Mouse (Mus musculus): ENCODE data around the gene Gm20388.
A peak's percentile ranks its signal among the peaks of the same experiment; 100 is the strongest.

Gene Gm20388

DNA sequence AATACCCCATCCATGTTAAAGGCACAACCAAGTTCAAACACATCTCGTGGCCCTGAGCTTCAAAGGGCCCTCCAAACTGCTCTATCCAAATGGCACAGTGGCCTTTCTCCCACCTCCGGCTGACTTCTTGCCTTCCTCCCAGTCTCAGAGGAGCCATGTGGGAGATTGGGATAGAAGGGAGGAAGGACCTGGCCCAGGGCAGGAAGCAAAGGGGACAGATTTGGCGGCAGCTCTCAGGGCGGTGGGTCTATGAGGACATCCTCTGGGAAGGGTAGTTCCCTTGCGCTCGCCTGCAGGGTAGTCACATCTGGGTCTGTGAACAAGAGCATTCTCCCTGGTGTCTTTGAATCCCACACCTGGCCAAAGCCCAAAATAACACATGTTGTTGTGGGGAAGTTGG lies 2786.9 kb downstream of the Gm20388 start:
- no peak for DNase-seq (ENCODE audit: low spot score in 2 of 2)

DNA sequence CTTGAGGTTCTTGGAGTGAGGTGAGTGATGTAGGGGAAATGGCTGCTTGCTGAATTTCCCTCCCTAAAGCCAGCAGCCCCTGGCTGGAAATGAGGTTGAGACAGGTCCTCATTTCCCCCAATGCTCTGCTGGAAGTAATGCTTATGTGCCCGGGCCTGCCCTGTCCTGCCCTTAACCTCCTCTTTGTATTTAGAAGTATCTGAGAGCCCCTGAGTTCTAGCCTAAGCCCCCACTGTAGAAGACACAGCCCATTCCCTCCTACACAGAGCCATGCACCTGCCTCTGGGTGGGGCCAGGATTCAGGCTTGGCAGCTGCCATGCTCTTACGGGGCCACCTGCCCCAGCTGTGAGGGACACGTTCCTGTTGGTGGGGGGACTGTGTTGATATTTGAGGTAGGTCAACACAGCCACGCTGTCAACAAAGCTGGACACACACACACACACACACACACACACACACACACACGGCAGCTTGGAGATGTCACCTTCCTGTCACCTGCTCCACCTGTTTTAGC lies 2787.7 kb downstream of the Gm20388 start:
- DNase-seq (ENCODE audit: low spot score in 2 of 2): no peak

- DNase-seq (ENCODE audit: low spot score in 2 of 2): no peak
Observed at GRCm38 (mm10) chr8:122699005-122699492, 2788.4 kb downstream of the Gm20388 start, which contains the start of gene Cbfa2t3. Gene Cbfa2t3, minus strand, starts transcription at chr8:122699109.

GRCm38 (mm10) chr8:122700628-122701027 lies 2790.0 kb downstream of the Gm20388 start:
- no peak for DNase-seq (ENCODE audit: low spot score in 2 of 2)

GRCm38 (mm10) chr8:122701441-122702185 lies 2791.0 kb downstream of the Gm20388 start:
- DNase-seq (ENCODE audit: low spot score in 2 of 2): no peak

GRCm38 (mm10) chr8:122702301-122702941 lies 2791.8 kb downstream of the Gm20388 start:
- no peak for DNase-seq (ENCODE audit: low spot score in 2 of 2)

DNA sequence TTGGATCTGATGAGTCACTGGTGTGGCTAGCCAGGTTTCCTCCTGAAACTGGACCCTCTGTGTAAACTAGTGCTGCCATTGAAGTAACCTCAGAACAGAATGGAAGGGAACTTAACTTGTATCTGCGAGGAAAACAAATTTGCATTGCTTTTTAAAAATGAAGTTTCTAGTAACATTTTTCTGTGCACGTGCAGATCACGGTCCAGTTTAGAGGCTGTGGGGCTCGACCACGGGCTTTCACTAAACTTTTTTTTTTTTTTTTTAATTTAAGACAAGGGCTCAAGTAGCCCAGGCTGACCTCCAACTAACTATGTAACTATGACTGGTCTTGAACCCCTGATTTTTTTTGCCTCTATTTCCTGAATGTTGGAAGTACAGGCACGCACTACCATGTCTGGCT lies 2792.3 kb downstream of the Gm20388 start:
- DNase-seq (ENCODE audit: low spot score in 2 of 2): no peak

DNA sequence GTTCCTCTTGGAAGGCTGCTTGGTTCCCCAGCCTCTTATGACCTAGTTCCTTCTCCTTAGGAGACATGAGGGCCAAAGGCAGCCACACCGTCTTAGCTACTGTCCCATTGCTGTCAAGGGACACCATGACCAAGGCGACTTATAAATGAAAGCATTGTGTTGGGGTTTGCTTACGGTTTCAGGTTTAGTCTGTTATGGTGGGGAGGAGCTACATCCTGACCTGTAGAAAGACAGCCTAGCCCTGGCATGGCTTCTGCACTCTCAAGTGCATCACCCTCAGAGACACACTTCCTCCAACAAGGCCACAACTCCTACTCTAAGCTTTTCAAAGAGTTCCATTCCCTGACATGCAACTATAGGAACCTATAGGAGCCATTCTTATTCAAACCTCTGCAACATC lies 2794.0 kb downstream of the Gm20388 start:
- DNase-seq (ENCODE audit: low spot score in 2 of 2): no peak

GRCm38 (mm10) chr8:122705901-122706561 lies 2795.4 kb downstream of the Gm20388 start:
- no peak for DNase-seq (ENCODE audit: low spot score in 2 of 2)

GRCm38 (mm10) chr8:122707184-122707583 lies 2796.5 kb downstream of the Gm20388 start:
- no peak for DNase-seq (ENCODE audit: low spot score in 2 of 2)

DNA sequence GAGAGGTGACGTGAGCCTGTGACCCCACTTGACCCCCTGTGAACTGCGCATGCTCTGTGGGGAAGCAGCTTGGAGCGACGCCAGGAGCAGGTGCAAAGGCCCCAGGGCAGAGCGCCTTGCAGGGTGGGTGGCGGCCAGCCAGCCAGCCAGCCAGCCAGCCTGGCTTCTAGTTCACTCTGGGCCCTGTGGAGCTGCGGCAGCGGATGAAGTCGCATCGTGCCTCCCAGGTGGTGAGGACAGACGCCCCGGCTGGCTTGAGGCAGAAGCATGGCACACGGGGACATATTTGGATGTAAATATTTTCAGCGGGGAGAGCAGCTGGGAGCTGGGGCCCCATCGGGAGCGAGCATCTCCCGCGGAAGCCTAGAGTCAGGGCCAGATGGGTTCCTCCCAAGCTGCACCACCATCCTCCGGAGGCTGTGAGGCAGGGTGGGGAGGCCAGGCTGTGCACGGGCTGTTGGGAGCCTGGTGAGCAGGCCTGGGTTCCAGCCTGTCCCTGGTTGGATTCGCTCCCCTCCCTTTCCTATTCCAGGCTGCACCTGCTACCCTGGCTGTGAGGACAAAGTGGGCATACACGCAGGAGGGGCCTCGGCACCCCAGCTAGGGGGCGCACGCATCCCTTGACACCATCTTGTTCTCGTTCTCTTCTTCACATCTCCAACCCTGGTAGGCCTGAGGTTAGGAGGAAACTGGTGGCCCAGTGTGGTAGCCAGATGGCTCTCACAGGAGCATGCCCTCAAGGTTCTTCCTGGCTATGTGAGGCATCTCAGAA lies 2798.9 kb downstream of the Gm20388 start:
- DNase-seq (ENCODE audit: low spot score in 2 of 2): no peak

DNA sequence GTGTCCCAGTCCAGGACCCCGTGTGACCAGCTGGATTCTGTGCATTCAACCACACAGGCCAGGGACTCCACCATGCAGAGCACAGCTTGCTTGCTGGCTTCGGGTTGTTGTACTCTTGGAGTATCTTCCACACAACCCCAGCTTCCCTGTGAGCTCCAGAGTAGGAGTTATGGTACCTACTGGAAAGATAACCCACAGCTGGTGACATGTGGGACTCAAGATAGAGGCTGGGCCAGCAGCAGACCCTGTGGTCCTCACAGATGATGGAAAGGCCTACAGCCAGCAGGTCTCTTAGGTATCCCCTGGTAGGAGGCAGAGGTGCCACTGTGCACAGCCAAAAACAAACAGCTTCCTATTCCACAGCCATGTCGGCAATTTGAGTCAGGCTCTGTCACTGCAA lies 2800.8 kb downstream of the Gm20388 start:
- DNase-seq (ENCODE audit: low spot score in 2 of 2): no peak

DNA sequence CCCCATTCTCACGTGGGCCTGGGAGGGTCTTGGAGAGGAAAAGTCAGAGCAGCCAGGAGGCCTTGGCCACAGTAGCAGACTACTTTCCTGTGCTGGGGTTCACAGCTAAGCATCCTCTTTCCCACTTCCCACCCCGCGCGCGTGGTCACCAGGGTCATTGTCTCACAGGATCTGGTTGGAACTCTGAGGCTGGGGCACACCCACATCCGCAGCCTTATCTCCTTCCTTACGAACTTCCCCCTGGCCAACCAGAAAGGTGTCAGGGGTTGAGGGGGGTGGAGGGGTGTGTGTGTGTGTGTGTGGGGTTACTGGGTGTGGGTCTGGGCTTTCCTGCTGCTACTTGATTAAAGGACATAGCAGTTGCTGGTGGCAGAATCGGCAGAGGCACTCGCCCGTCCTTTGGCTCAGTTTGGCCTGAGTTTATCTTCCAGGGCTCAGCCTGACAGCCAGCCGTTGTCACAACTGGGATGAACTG lies 2801.3 kb downstream of the Gm20388 start:
- DNase-seq (ENCODE audit: low spot score in 2 of 2): no peak

DNA sequence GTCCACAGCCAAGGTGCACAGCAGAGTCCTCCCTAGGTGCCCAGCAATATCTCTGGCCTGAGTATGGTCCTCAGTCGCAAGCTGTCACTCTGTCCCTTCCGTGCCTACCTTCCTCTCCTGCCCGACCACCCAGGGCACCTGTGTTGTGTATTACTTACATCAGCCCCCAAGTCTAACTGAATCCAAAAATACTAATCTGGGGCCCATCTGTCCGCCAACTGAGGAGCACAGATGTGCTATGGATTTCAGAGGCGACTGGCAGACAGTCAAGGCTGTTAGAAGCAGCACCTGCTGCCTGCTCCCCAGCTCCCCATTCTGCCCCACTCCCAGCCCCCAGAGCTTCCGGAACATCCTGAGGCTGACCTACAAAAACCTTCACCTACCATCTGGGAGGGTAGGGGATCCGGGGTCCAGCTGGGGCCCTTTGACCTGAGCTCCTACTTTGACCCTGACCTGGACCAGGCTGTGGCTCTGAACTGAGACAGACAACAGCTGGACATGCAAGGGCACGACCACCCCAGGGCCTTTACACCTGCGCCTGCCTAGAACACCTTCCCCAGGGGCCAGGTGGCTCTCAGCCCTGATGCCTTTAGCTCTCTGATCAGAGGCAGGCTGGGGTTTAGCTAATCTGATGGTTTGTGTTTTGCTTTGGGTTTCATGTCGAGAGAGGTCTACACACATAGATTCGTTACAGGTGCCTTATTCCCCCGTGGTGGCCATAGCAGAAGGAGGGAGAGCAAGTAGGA lies 2801.9 kb downstream of the Gm20388 start:
- no peak for DNase-seq (ENCODE audit: low spot score in 2 of 2)

DNA sequence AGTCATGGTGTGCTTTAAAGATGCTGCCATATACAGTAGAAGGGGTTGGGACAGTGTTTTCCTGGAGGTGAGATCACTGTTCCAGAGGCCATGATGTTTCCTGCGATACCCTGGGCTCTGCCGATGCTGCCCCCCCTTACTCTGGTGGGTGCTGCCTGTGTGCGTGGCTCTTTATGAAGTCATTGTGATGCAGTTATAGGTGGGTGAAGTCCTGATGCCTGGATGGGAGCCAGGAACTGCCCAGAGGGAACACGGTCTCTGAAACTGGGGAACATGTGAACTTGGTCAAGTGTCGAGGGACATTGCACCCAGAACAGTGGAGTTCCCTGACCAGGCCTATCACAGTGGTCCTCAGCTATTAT lies 2802.5 kb downstream of the Gm20388 start:
- no peak for DNase-seq (ENCODE audit: low spot score in 2 of 2)

GRCm38 (mm10) chr8:122716566-122716965 lies 2805.9 kb downstream of the Gm20388 start:
- DNase-seq (ENCODE audit: low spot score in 2 of 2): no peak

DNA sequence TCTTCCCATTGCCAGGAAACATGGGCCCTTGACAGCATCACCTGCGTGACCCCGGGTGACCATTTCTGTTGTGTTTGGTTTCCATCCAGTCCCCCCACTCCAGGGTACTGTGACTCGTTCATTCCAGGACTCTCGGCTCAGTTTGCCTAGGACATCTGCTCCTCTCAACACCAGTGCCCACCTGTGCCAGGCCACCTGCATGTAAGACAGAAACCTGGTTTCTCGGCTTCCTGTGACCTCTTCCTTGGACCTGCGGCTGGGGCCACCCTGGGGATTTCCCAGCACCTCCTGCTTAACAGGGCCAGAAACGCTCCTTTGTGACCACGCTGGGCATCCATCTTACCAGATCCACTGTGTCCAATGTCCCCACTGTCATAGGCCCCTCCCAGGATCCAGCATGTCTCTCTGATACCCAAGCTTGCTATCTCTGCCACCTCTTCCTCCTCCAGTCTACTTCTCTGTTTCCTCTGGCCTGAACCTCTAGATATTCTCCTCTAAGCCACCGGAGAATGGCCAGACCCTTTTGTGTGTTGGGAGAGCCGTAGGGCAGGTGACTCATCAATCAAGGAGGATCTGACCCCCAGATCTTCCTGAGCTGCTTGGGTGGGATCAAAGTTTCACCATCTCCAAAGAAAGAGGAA lies 2807.3 kb downstream of the Gm20388 start:
- no peak for DNase-seq (ENCODE audit: low spot score in 2 of 2)

DNA sequence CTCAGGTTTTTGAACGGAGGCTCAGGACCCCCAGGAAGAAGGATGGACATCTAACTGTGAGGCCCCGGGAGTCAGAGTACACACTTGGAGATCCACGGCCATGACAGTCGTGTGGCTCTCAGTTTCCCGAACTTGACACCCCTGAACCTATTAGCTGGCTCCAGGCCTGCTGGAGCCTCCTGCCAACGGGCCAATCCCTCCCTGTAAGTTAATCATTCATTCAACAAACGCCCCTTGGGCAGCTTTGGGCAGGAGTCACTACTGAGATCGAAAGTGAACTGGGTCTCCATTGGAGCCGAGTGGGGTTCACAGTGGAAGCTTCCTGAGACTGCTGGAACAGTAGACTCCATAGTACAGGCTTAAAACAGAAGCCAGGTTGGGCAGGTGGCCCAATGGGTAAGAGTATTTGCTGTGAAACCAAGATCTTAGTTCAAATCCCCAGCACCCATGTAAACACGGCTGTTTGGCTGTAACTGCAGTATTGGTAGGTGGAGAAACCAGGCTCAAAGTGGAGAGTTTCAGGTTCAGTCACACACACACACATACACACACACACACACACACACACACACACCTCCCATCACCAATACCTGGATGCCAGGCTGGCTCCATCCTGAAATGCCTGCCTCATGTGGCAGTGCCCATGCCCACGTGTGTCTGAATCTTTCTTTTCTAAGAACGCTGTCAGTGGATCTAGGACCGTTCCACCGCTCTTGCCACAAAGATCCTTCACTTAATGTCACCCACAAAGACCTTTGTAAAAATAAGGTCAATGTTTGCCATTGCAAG lies 2808.3 kb downstream of the Gm20388 start:
- no peak for DNase-seq (ENCODE audit: low spot score in 2 of 2)

DNA sequence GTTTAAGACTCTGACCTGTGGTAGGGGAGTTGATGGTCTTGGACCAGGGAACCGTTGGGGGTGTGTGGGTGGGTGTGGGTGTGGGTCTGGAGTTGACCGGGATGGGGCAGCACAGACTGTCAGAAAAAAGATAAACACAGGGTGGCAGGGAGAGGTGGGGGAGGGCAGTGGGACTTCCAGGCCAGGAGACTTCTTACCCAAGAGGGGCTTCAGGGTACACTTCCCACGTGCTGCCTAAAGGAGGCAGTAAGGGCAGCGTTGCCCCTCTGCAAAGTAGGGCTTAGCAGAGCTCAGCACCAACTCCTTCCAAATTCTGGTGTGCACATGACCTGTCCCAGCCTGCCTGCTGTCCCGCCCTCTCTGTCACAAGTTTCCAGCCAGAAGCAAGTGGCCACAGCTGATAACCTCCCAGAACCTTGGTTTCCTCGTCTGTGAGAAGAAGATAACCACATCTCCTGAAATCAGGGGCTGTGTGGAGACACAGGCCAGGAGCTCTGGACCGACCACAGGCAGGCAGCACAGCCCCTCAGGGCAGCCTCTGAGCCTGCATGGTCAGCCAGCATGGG lies 2808.9 kb downstream of the Gm20388 start:
- DNase-seq (ENCODE audit: low spot score in 2 of 2): peak; percentile 18

Measured in urinary bladder, adult 18-20 months (tissue).